Mouse (Mus musculus): Measurements from ENCODE around the gene Slc22a4.
"Not testable (repeated sequence)": the region's sequence is repeated elsewhere in the genome, so short reads cannot be mapped to it uniquely, and the experiment has no call there.

Slc22a4 gene

DNA sequence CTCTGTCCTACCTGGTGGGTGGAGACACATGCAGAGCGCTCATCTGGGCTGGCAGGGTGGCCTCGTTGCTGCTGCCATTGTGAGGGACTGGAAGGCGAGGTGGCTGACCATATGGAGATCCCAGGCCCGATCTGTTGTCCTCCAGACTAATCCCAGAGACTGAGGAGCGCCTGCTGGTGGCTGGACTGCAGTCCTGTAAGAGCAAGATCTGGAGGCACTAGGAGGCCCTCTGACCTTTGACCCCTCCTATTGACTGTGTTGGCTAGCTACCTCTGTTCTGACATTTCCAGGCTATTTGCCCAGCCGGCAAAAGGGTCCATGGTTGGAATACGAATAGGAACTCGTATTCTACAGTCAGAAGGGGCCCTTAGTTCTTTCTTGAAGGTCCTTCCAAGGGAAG is 28.2 kb upstream of the Slc22a4 start:
- DNase-seq = peak; percentile 69

DNA sequence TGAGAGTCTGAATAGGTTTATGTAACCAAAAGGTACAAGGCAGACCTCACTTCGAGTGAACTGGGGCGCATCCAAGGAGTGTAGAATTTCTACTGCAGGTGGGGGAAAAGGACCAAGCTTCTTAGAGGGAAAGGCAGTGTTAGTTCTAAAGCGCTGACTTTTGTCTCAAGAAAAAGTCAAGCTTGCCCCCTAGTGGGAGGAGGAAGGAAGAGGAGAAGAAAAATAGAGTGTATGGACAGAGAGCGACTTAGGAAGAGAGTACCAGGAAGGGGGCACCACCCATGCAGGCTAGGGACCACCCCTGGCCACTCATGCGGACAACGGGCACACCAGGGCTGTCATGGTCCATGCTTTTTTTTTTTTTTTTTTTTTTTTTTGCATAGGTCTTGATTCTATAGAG is 26.4 kb upstream of the Slc22a4 start:
- peak; percentile 56 for DNase-seq

- no peak for DNase-seq
Observed at GRCm38 (mm10) chr11:54053090-54053489, 25.2 kb upstream of the Slc22a4 start.

GRCm38 (mm10) chr11:54052128-54052527 is 24.2 kb upstream of the Slc22a4 start:
- no peak for DNase-seq

DNA sequence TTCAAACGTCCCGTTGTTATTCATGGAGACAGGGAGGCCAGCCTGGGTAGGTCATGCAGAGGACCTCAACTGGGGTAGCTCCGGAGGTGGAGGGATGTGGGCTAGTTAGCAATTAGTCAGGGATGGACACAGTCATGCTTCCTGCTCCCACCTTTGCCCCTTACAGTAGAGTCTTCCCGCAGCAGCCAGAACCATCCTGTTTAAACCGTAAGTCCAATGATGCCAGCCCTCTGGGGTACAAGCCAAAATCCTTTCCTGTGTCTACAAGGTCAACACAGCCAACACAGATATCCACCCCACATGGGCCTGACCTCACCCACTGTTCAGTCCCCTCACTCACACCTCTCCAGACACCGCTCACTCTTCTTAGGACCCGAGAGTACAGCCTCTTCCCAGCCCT is 23.3 kb upstream of the Slc22a4 start:
- DNase-seq = no peak

DNA sequence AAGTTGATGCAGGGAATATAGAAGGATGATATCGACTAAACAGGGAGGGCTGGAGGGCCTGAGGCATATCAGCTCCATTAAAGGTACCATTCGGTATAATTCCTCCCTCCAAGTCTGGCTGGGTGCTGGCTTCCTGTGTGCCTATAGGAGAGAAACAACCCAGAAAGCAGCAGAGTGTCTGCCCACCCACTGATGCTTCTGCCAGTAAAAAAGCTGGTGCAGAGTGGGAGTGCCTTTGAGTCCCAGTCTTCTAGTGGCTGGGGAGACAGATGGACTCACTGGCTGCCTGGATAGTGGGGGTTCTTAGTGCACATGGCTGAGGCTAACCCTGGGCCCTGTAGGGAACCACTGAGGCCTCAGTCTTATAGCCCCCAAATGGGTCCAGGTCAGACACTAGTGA is 22.3 kb upstream of the Slc22a4 start:
- no peak for DNase-seq

GRCm38 (mm10) chr11:54040676-54041075 is 12.8 kb upstream of the Slc22a4 start:
- DNase-seq = no peak

GRCm38 (mm10) chr11:54032872-54033271 is 5.0 kb upstream of the Slc22a4 start:
- DNase-seq = not testable (repeated sequence)

- no peak for DNase-seq
Observed at GRCm38 (mm10) chr11:54028997-54029396, 1.1 kb upstream of the Slc22a4 start.

- DNase-seq = peak; percentile 74
Observed at GRCm38 (mm10) chr11:54027131-54028043, 503 bp downstream of the Slc22a4 start.

GRCm38 (mm10) chr11:54026491-54027041 is 1.3 kb downstream of the Slc22a4 start:
- DNase-seq = peak; percentile 71

DNA sequence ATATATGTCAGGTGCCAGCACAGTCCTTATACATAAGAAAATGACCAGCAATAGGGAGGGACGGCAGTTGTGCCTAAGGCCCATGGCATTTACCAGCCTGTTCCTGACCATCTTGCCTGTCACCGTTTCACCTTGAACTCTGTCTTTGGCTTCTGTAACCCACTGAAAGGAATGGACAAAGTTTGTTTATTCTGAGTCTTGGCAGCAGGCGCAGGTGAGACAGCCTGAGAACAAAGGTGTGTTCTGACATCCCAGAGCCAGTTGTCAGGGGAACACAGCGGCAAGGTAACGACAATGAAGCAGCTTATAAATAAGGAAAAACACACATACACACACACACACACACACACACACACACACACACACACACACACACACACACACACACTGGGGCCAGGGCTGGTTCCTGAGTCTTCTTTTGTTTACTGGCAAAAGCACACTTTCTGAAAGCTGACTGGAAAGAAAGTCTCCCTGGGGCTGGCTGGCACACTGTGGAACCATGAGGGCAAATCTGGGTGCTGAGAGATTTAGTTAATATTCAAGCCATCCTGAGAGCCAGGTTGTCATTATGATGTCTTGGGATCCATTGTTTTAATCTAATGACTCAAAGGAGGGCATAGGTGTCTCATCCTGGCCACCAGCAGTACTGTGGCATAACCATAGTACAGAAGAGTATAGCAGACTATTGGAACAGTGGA is 6.3 kb downstream of the Slc22a4 start:
- no peak for DNase-seq

DNA sequence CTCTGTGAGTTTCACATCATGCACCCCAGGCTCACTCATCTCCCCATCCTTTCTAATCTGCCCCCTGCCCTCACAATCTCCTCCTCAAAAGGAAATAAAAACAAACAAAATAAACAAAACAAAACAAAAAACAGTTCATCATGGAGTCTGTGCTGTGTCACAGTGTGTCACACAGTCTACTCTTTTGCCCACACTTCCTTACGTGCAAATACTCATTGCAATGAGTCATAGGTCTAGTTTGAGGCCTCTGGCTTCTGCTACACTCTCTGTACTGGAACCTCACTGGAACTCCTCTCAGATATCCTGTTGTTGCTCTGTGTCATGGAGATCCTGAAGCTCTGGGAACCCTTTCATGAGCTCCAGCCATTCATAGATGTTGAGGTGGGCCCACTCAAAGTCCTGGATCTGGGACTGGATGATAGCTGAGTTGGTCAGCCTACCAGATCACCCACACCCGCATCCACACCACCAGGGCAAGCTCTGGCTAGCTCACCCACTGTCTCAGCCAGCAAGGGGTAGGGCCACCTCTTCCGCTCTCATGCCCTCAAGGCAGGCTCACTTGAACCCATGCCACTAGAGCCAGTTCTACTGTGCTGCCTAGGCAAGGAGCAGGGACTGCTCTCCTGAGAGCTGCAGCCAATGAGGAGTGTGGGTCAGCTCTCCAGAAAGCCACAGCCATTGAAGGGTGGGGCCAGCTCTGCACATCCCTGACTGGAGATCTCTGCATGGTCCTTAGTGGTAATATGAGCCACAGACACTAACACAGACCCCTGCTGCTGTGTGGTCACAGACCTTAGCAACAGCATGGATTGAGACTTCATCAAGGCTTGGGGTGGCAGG is 8.8 kb downstream of the Slc22a4 start:
- no peak for DNase-seq

DNA sequence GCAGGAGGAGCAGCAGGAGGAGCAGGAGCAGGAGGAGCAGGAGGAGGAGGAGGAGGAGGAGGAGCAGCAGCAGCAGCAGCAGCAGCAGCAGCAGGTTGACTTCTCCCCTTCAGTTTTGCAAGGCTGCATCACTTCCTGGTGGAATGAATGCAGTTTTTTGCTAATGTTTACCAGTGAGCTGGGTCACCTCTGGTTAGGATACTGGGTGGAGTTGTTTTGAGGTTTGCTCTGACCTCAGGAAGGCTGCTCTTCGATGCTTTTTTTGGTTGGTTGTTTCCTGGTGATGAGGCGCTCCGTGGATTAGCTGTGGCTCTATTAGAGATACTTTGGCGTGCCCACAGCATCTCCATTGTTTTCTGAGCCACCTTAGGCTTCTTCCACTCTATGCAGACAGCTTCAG is 10.3 kb downstream of the Slc22a4 start:
- no peak for DNase-seq

- no peak for DNase-seq
Observed at GRCm38 (mm10) chr11:54016051-54016450, 11.8 kb downstream of the Slc22a4 start.

GRCm38 (mm10) chr11:54012961-54013360 is 14.9 kb downstream of the Slc22a4 start:
- no peak for DNase-seq

DNA sequence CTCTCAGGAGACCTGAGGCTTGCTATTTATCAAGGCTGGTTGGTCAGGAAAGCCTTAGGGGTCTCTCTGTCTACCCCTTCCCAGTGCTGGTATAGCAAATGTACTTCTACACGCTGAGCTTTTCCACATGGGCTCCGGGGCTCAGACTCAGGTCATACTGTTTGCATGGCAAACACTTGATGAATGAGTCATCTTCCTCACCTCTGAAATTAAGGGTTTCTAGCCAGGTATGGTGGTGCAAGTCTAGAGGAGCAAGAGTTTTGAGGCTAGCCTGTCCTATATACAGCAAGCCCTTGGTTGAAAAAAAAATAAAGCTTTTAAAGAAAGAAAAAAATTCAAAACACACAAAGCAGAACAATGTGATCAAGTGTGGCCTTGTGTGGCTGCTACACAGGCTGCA is 16.6 kb downstream of the Slc22a4 start:
- DNase-seq = no peak

- DNase-seq = no peak
Observed at GRCm38 (mm10) chr11:54008416-54008920, 19.4 kb downstream of the Slc22a4 start.

DNA sequence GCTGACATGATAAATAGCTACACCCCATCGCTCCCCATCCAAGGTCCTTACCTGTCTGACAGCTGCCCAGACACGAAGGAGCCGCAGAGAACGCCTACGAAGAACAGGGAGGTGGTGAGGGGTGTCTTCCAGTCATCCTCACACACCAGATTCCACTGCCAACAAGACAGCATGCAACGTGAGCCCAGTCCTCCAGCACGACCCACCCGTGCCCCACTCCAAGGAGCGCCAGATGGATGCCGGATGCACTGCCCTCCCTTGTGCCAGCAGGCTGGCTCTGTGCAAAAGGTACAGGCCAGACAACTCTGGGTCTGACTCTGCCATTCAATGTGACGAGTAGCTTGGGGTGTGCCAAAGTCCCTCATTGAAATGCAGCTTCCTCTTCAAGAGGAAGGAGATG is 20.2 kb downstream of the Slc22a4 start:
- DNase-seq = peak; percentile 95

- peak; percentile 83 for DNase-seq
Observed at GRCm38 (mm10) chr11:54006901-54007300, 21.0 kb downstream of the Slc22a4 start.

DNA sequence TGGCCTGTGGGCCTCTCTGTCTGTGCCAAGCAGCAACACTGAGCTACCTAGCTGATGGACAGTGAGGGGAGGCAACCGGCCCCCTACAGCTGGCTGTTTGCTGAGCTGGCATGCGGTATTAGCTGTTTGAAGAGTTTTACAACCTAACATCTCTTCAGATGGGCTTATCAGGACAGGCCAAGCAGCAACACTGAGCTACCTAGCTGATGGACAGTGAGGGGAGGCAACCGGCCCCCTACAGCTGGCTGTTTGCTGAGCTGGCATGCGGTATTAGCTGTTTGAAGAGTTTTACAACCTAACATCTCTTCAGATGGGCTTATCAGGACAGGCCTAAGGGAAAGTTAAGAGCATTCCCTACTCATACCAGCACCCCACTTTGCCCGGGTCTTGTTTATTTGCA is 21.5 kb downstream of the Slc22a4 start:
- not testable (repeated sequence) for DNase-seq

GRCm38 (mm10) chr11:54004734-54005133 is 23.2 kb downstream of the Slc22a4 start:
- DNase-seq = no peak

GRCm38 (mm10) chr11:54004221-54004620 is 23.7 kb downstream of the Slc22a4 start:
- DNase-seq = peak; percentile 61

All from cerebellum, adult 11-12 months (tissue).